Mouse (Mus musculus) right cerebral cortex, postnatal 36 days (tissue): ENCODE measurements around the gene Slc15a1.

ENCODE experiments used
- DNase-seq, 2 experiments: peaks; one replicate each; pipeline ENCODE4 v3.0.0; 2022; ENCODE audit warnings: low spot score in 2 of 2, mixed read lengths in 1 of 2

Gene Slc15a1

GRCm38 (mm10) chr14:121452227-121452626 lies 52.8 kb downstream of the Slc15a1 start:
- DNase-seq = no peak

GRCm38 (mm10) chr14:121451424-121452029 lies 53.5 kb downstream of the Slc15a1 start:
- no peak for DNase-seq

- peak; percentile 12 to 27 for DNase-seq
Measured at GRCm38 (mm10) chr14:121450504-121451423, 54.3 kb downstream of the Slc15a1 start.

- DNase-seq = no peak
Measured at GRCm38 (mm10) chr14:121446951-121447350, 58.1 kb downstream of the Slc15a1 start.

- no peak for DNase-seq
Measured at GRCm38 (mm10) chr14:121445194-121445593, 59.9 kb downstream of the Slc15a1 start.

- DNase-seq = no peak
Measured at GRCm38 (mm10) chr14:121440807-121441206, 64.2 kb downstream of the Slc15a1 start.

- DNase-seq = no peak
Measured at GRCm38 (mm10) chr14:121437026-121437425, 68.0 kb downstream of the Slc15a1 start.

- no peak for DNase-seq
Measured at GRCm38 (mm10) chr14:121436455-121436854, 68.6 kb downstream of the Slc15a1 start.

GRCm38 (mm10) chr14:121435794-121436193 lies 69.3 kb downstream of the Slc15a1 start:
- DNase-seq = peak in 1 of 2 experiments; percentile 6

GRCm38 (mm10) chr14:121431261-121431660 lies 73.8 kb downstream of the Slc15a1 start:
- DNase-seq = no peak

GRCm38 (mm10) chr14:121429854-121430535 lies 75.1 kb downstream of the Slc15a1 start:
- DNase-seq = no peak

GRCm38 (mm10) chr14:121428148-121428547 lies 76.9 kb downstream of the Slc15a1 start:
- no peak for DNase-seq

GRCm38 (mm10) chr14:121426743-121427142 lies 78.3 kb downstream of the Slc15a1 start:
- no peak for DNase-seq

- no peak for DNase-seq
Measured at GRCm38 (mm10) chr14:121425004-121425793, 79.9 kb downstream of the Slc15a1 start.

GRCm38 (mm10) chr14:121423341-121423751 lies 81.7 kb downstream of the Slc15a1 start:
- no peak for DNase-seq

GRCm38 (mm10) chr14:121422664-121423340 lies 82.2 kb downstream of the Slc15a1 start:
- DNase-seq = no peak

GRCm38 (mm10) chr14:121422000-121422399 lies 83.1 kb downstream of the Slc15a1 start:
- no peak for DNase-seq

GRCm38 (mm10) chr14:121417594-121417993 lies 87.5 kb downstream of the Slc15a1 start:
- DNase-seq = no peak

- DNase-seq = no peak
Measured at GRCm38 (mm10) chr14:121416626-121417319, 88.3 kb downstream of the Slc15a1 start.

GRCm38 (mm10) chr14:121414635-121415241 lies 90.3 kb downstream of the Slc15a1 start:
- no peak for DNase-seq
